Mouse (Mus musculus): ENCODE data around the gene Tmem253.

DNA sequence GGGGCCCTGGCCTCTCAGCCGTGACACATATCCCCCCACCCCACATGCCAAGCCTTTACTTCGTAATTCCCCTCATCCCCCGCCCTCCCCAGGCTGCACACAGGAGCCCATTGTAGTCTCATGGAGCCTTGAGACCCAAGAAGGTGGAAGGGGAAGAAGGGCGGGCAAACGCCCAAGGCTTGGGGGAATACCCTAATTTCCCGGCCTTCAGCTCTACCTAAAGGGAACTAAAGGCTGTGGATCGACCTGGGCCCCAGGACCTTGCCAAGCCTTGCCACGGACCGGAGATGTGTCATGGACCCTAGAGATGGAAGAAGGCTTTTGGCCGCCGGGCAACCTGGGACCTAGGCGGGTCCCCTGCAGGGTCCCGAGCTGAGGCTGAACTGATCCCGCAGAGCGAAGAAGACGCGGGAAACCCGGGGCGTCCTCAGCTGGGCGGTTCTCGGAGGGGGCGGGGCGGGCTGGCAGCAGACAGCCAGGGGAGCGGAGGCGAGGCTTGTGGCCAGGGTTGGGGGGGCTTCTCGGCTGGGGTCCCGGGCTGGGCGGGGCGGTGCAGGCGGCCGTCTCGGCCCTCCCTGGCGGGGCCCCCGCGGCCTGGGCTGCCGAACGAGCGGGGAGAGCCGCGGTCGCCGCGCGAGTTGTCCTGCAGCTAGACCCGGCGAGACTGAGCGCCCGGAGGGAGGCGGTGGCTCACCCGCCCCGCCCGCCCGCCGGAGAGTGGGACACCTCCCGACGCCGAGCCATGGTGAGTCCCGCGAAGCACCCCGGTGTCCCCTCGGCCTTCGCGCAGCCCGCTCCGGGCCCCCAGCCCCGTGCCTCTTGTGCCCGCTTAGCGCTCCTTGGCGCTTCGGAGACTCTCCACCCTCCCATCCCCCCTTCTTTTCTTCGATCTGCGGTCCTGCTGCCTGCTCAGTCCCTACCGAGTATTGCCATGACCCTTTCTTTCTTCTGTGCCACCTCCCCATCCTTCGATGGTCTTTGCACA is 30.9 kb upstream of the Tmem253 start, which contains the start of gene Arhgef40:
- no peak for TF ChIP-seq CTCF (IDR thresholded peaks at IDR 0.05; ENCODE audit: borderline replicate concordance, extremely low read depth, insufficient read depth, insufficient read length)
- TF ChIP-seq POLR2A (IDR thresholded peaks at IDR 0.05; ENCODE audit: borderline replicate concordance, extremely low read depth, insufficient read depth, insufficient read length, poor library complexity, severe bottlenecking), result peak; percentile 80

Measured in brain, embryonic 14.5 days (tissue).